Mouse (Mus musculus) midbrain, embryonic 11.5 days (tissue): ENCODE measurements around the gene Dlgap3. TPM values are rescaled to one million over a fixed set of nuclear protein-coding genes. Genes with fewer than 3 reads are reported as not detected.

ENCODE experiments used
- ATAC-seq: fragments of 200-750 bp; cut with Nextera tagmentation; 2 replicates; pipeline ENCODE4 v1.8.0; 2017; ENCODE audit warnings: moderate TSS enrichment, moderate library complexity; ENCODE audit not compliant: low FRiP score
- DNase-seq: peaks from one replicate; pipeline ENCODE4 v3.0.0; 2015; ENCODE audit warnings: low spot score; ENCODE audit errors: missing footprints
- H3K27ac ChIP-seq: fragments of 300-500 bp; sonication (generic); 2 replicates; pipeline ENCODE4 v1.5.1; 2014; ENCODE audit warnings: low read depth, low read length
- H3K27me3 ChIP-seq: fragments of 300-500 bp; sonication (generic); 2 replicates; pipeline ENCODE4 v1.6.1; 2014; ENCODE audit warnings: mild to moderate bottlenecking, low read length, moderate library complexity, mixed read lengths; ENCODE audit not compliant: control insufficient read depth, insufficient read depth
- H3K36me3 ChIP-seq: fragments of 300-500 bp; sonication (generic); 2 replicates; pipeline ENCODE4 v1.6.1; 2014; ENCODE audit warnings: mild to moderate bottlenecking, low read length, moderate library complexity, mixed read lengths; ENCODE audit not compliant: control insufficient read depth, insufficient read depth
- H3K4me1 ChIP-seq: fragments of 300-500 bp; sonication (generic); 2 replicates; pipeline ENCODE4 v1.6.1; 2014; ENCODE audit warnings: low read length; ENCODE audit not compliant: control insufficient read depth, insufficient read depth
- H3K4me2 ChIP-seq: fragments of 300-500 bp; sonication (generic); 2 replicates; pipeline ENCODE4 v1.6.1; 2014; ENCODE audit warnings: mild to moderate bottlenecking, moderate library complexity
- H3K4me3 ChIP-seq: fragments of 300-500 bp; sonication (generic); 2 replicates; pipeline ENCODE4 v1.5.1; 2014; ENCODE audit warnings: low read depth, low read length
- H3K9ac ChIP-seq: fragments of 300-500 bp; sonication (generic); 2 replicates; pipeline ENCODE4 v1.6.1; 2014; ENCODE audit warnings: low read length
- H3K9me3 ChIP-seq: fragments of 300-500 bp; sonication (generic); 2 replicates; pipeline ENCODE4 v1.6.1; 2016; ENCODE audit warnings: low read length; ENCODE audit not compliant: control insufficient read depth
- WGBS: fragments of 180-500 bp; shearing (Covaris S2); extraction: QIAGEN DNeasy Blood & Tissue Kit; methylation state at CpG from one replicate; pipeline ENCODE4 v1.1.7; 2014; 5-methylcytosine and 5-hydroxymethylcytosine counted together
- polyA plus RNA-seq: library from polyadenylated mRNA; unstranded; fragments of >200 nt; fragmentation: Nextera tagmentation; extraction: Ambion mirVana; gene quantifications from 2 replicates; pipeline ENCODE4 v1.2.1, GENCODE M21; 2014

Dlgap3 gene
- polyA plus RNA-seq, 1 experiment from 2014 or later: 4.4 TPM

DNA sequence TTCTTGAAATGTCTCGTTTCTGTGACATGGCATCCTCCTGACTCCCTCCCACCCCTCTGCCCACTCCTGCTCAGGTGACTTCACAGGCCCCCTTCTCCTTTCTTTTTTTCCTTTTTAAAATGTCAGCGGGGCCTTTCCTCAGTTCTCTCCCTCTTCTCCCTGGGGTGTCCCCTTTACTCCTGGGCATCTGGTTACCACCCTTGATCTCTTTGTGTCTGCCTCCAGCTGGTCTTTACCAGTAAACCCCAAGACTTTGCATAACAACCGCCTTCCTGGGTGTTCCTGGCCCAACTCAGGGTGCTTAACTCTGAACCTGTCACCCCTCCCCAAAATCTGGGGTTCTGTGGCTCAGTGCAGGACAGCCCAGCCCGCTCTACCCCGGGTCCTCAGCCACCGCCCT lies 29.6 kb downstream of the Dlgap3 start:
- Histone ChIP-seq H3K4me3 (no peak overlapping the region), H3K4me2 (no peak overlapping the region), H3K9me3 (no peaks in the 10 kb centered on the region), H3K27me3 (no peaks in the 10 kb centered on the region), H3K9ac (no peak overlapping the region), H3K27ac (no peak overlapping the region), H3K36me3 (no peaks in the 10 kb centered on the region), H3K4me1 (peaks cover 6% of the 10 kb centered on the region)
- no peak for ATAC-seq
- 24% methylated on average over 6 of the region's 6 CpGs for WGBS
- DNase-seq: peak; percentile 77

GRCm38 (mm10) chr4:127199406-127199805 lies 30.4 kb downstream of the Dlgap3 start:
- no peak overlapping the region for H3K27ac ChIP-seq
- peak; percentile 72 for DNase-seq

DNA sequence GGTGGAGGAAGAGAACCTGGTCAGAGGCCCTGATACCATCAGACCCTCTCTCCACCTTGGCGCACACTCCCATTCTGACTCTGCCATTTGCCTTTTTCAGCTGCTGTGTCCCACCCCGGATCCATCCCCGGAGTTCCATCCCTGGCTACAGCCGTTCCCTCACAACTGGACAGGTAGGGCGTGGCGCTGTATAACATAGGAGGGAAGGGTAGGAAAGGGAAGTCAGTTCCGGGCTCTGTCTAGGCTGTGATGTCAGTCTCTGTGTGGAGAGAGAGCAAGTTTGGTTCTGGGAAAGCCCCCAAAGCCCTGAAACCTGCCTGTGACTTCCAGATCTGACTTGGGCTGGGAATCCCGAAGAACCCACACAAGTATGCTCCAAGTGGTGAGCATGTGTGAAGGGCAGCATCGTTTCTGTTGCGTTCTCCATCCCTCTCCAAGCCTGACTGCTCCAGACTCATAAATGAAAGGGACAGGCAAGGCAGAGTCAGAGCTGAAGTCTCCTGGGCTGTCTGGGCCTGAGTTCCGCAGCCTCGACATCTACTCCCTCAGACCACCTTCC lies 31.2 kb downstream of the Dlgap3 start:
- H3K9ac ChIP-seq: no peak overlapping the region
- no peak overlapping the region for H3K4me3 ChIP-seq
- no peaks in the 10 kb centered on the region for H3K36me3 ChIP-seq
- H3K4me1 ChIP-seq: no peaks in the 10 kb centered on the region
- no peak for ATAC-seq
- peak; percentile 75 for DNase-seq
- no peaks in the 10 kb centered on the region for H3K9me3 ChIP-seq
- WGBS: 89% methylated on average over 12 of the region's 12 CpGs
- no peak overlapping the region for H3K4me2 ChIP-seq
- H3K27ac ChIP-seq: no peak overlapping the region
- H3K27me3 ChIP-seq: no peaks in the 10 kb centered on the region

More at GRCm38 (mm10) chr4:127199406-127199805, 30.4 kb downstream of the Dlgap3 start:
- Histone ChIP-seq H3K27me3 (no peaks in the 10 kb centered on the region), H3K9me3 (no peaks in the 10 kb centered on the region), H3K4me1 (peaks cover 3% of the 10 kb centered on the region), H3K36me3 (no peaks in the 10 kb centered on the region), H3K4me3 (no peak overlapping the region), H3K4me2 (no peak overlapping the region), H3K9ac (no peak overlapping the region)
- ATAC-seq: peak; percentile 42; the same call in 1 of the 2 replicates
- WGBS: 49% methylated on average over 12 of the region's 12 CpGs

- WGBS: 85% methylated on average over 13 of the region's 13 CpGs
- no peaks in the 10 kb centered on the region for H3K4me1 ChIP-seq
- DNase-seq: peak; percentile 41
- ATAC-seq: no peak
- no peak overlapping the region for H3K4me2 ChIP-seq
- H3K9ac ChIP-seq: no peak overlapping the region
- H3K4me3 ChIP-seq: no peak overlapping the region
- no peaks in the 10 kb centered on the region for H3K27me3 ChIP-seq
- no peaks in the 10 kb centered on the region for H3K36me3 ChIP-seq
- no peaks in the 10 kb centered on the region for H3K9me3 ChIP-seq
- H3K27ac ChIP-seq: no peak overlapping the region
Measured at GRCm38 (mm10) chr4:127200769-127201617, 32.0 kb downstream of the Dlgap3 start.

DNA sequence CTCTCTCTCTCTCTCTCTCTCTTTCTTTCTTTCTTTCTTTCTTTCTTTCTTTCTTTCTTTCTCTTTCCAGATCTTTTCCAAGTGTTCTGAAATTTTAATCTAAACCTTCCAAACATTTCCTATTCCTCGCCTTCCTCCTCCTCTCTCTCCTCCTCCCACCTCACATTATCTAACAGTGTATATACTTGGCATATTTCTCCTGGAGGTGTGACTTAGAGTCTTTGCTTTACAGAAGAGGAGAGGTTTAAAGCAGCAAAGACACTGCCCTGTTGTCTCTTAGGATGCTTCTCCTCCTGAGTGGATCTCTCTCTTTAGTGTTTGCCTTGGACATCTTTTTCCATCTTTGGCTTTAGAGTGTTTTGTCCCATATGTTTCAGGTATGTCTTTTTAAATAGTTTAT lies 34.1 kb downstream of the Dlgap3 start:
- H3K27me3 ChIP-seq: no peaks in the 10 kb centered on the region
- no peak for ATAC-seq
- WGBS: 78% methylated on average over 1 of the region's 1 CpGs

DNA sequence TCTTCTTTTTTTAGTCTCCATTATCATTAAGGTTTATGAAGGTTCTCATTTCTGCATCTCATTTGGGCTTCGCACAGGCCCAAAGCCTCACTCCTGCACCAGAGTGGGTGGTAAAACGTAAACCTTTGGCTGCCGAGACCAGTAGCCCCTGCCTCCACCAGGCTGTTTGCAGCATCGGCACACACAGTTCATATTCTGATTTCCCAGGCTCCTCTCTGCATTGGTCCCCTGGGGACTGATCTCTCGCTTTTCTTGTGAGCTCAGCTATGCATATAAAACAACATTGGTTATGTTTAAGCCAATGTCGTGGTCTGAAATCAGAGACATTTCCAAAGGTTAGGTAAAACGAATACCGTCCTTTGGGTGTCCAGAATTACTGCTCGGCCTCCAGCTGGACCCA lies 42.3 kb downstream of the Dlgap3 start:
- H3K4me1 ChIP-seq: peaks cover 3% of the 10 kb centered on the region; the same call in 1 of the 2 replicates
- H3K36me3 ChIP-seq: no peaks in the 10 kb centered on the region
- H3K9ac ChIP-seq: no peak overlapping the region
- H3K4me3 ChIP-seq: no peak overlapping the region
- H3K27ac ChIP-seq: no peak overlapping the region
- no peaks in the 10 kb centered on the region for H3K9me3 ChIP-seq
- H3K27me3 ChIP-seq: peaks cover 2% of the 10 kb centered on the region; the same call in 1 of the 2 replicates
- H3K4me2 ChIP-seq: no peak overlapping the region
- 76% methylated on average over 9 of the region's 9 CpGs for WGBS
- DNase-seq (peak; percentile 73), ATAC-seq (no peak)

More for the DNA sequence above, 34.1 kb downstream of the Dlgap3 start:
- H3K4me2 ChIP-seq: no peak overlapping the region
- no peaks in the 10 kb centered on the region for H3K36me3 ChIP-seq
- no peak overlapping the region for H3K4me3 ChIP-seq
- H3K27ac ChIP-seq: no peak overlapping the region
- H3K9me3 ChIP-seq: no peaks in the 10 kb centered on the region
- H3K9ac ChIP-seq: no peak overlapping the region
- no peaks in the 10 kb centered on the region for H3K4me1 ChIP-seq
- no peak for DNase-seq

DNA sequence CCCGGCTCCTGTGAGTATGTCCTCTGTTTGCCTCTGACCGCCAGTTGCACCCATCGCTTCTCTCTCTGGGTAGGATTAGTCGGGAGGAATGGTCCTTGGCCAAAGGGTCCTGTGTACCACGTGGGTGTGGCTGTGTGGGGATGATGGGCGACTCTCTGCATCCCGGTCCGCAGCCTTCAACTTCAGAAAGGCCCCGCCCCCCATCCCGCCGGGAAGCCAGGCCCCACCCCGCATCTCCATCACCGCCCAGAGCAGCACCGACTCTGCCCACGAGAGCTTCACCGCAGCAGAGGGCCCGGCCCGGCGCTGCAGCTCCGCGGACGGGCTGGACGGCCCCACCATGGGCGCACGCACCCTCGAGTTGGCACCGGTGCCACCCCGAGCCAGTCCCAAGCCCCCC lies 45.5 kb downstream of the Dlgap3 start:
- H3K36me3 ChIP-seq: no peaks in the 10 kb centered on the region
- H3K4me1 ChIP-seq: peaks cover 3% of the 10 kb centered on the region; the same call in 1 of the 2 replicates
- DNase-seq: peak; percentile 84
- peak; percentile 48; the same call in 1 of the 2 replicates for ATAC-seq
- no peaks in the 10 kb centered on the region for H3K9me3 ChIP-seq
- H3K27me3 ChIP-seq: peaks cover 2% of the 10 kb centered on the region; the same call in 1 of the 2 replicates
- no peak overlapping the region for H3K27ac ChIP-seq
- peak overlapping the region; percentile 14; the same call in 1 of the 2 replicates for H3K4me3 ChIP-seq
- WGBS: 18% methylated on average over 28 of the region's 28 CpGs
- no peak overlapping the region for H3K9ac ChIP-seq
- peak overlapping the region; percentile 35 for H3K4me2 ChIP-seq

DNA sequence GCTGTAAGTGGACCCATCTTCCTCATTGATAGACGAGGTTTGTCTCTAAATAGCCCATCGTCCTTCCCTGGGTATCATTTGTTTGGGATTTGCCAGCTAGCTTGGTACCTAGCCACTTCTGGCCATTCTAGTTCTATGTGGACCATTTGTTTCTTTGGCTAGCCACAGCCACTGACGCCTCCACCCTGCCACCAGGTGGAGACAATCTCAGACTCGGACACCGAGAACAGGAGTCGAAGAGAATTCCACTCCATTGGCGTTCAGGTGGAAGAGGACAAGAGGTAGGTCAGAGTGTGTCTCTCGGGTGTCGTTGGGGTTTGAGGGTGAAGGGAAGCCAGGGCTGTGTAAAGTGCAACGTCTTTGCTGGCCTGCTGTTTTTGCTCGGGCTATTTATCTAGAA lies 46.1 kb downstream of the Dlgap3 start:
- WGBS: 52% methylated on average over 11 of the region's 11 CpGs

GRCm38 (mm10) chr4:127215799-127216198 lies 46.8 kb downstream of the Dlgap3 start:
- DNase-seq: no peak
- Histone ChIP-seq H3K9ac (no peak overlapping the region), H3K4me2 (no peak overlapping the region), H3K36me3 (no peaks in the 10 kb centered on the region), H3K27me3 (peaks cover 2% of the 10 kb centered on the region; the same call in 1 of the 2 replicates), H3K9me3 (no peaks in the 10 kb centered on the region), H3K4me1 (peaks cover 3% of the 10 kb centered on the region; the same call in 1 of the 2 replicates), H3K4me3 (no peak overlapping the region), H3K27ac (no peak overlapping the region)
- no peak for ATAC-seq
- 66% methylated on average over 7 of the region's 9 CpGs for WGBS

More for the DNA sequence above, 46.1 kb downstream of the Dlgap3 start:
- Histone ChIP-seq H3K9ac (no peak overlapping the region), H3K27me3 (peaks cover 2% of the 10 kb centered on the region; the same call in 1 of the 2 replicates), H3K4me3 (no peak overlapping the region; the same call in 1 of the 2 replicates), H3K4me2 (no peak overlapping the region), H3K27ac (no peak overlapping the region), H3K36me3 (no peaks in the 10 kb centered on the region), H3K4me1 (peaks cover 3% of the 10 kb centered on the region; the same call in 1 of the 2 replicates), H3K9me3 (no peaks in the 10 kb centered on the region)
- no peak for ATAC-seq
- DNase-seq: peak; percentile 75
